ENCODE assay signal across 8 mouse cellular contexts in the genomic region with DNA sequence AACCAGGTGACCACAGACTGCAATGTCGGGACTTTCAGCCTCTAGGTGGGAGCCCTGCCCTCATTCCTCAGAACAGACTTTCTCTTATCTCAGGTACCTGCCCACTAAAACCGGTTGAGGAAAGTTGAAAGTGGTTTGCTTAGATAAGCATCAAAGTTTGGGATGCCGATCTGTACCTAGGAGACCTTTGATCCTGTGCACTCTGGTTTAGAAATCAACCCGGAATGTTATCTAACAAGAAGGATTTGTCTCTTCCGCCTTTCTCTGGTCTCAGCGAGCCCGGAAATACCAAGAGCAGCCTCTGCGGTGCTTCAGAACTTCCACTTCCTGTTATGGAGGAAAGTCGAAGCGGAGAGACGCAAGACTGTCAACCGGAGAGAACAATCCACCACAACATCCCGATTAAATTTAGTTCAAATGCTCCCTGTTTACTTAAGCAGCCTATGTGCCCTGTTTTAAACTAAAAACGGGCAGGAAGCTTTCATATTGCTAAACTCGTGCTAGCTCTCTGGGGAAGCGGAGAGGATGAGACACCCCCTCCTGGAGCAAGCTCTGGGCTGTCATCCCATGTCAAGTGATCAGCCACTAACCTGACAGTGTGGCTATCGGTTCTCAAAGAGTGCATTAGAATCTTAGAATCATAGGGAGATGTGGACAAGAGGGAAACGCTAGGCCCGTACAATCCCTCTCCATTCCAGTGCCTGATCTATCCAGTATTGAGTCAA. TPM values are rescaled to one million over a fixed set of nuclear protein-coding genes. Genes with fewer than 3 reads are reported as not detected.
DNase-seq lines count a peak whose midpoint lies in the region; ATAC-seq and TF ChIP-seq lines count a peak whose summit lies in the region.

No protein-coding gene starts in this region.

- peak; percentile 10 for DNase-seq in gastrocnemius, postnatal 25 days
- DNase-seq in gastrocnemius, adult 18-20 months (ENCODE audit: low spot score), result no peak
- peak; percentile 49 to 59 for DNase-seq in heart, adult 9 months (ENCODE audit: low spot score in 2 of 2)
- peak; percentile 79 for DNase-seq in liver, adult 2 months (ENCODE audit: extremely low read depth, low read depth, low spot score)
- DNase-seq in right cerebral cortex, adult 2 months (ENCODE audit: low spot score in 2 of 2), result no peak
- no peak for DNase-seq in testis, postnatal 10 days (ENCODE audit: low spot score)

- no peak overlapping the region for H3K4me2 ChIP-seq in hindbrain, embryonic 13.5 days

- H3K79me2 ChIP-seq in liver, adult 2 months (ENCODE audit: control insufficient read depth, insufficient read depth, low read length), result no peaks in the 10 kb centered on the region

- no peak for TF ChIP-seq POLR2A in liver, adult 2 months (IDR thresholded peaks at IDR 0.05; ENCODE audit: extremely low read depth, insufficient read depth, low read length)

- H3K4me1 ChIP-seq in liver, adult 2 months (ENCODE audit: control insufficient read depth, insufficient read depth, low read length), result peaks cover 5% of the 10 kb centered on the region
- no peaks in the 10 kb centered on the region for H3K4me1 ChIP-seq in hindbrain, embryonic 13.5 days (replicated peaks)

- H3K9ac ChIP-seq in liver, adult 2 months (ENCODE audit: low read depth, low read length), result peak overlapping the region; percentile 21; the same call in 1 of the 2 replicates
- H3K9ac ChIP-seq in hindbrain, embryonic 13.5 days, result no peak overlapping the region

- peak; percentile 90 for ATAC-seq in neutrophil, adult 5-6 weeks (ENCODE audit: extremely low read depth, insufficient number of reproducible peaks, low FRiP score, poor library complexity, severe bottlenecking)
- ATAC-seq in hindbrain, embryonic 13.5 days (ENCODE audit: low FRiP score), result no peak

- peak overlapping the region; percentile 15 for H3K4me3 ChIP-seq in liver, adult 2 months (ENCODE audit: insufficient read depth, low read depth, low read length)
- no peak overlapping the region for H3K4me3 ChIP-seq in hindbrain, embryonic 13.5 days

- TF ChIP-seq CTCF in liver, adult 2 months (IDR thresholded peaks at IDR 0.05; ENCODE audit: low read depth, low read length), result no peak

- H3K36me3 ChIP-seq in liver, adult 2 months (ENCODE audit: control insufficient read depth, insufficient read depth, low read length), result no peaks in the 10 kb centered on the region
- H3K36me3 ChIP-seq in hindbrain, embryonic 13.5 days, result no peaks in the 10 kb centered on the region

- 21% methylated on average over 19 of the region's 19 CpGs for WGBS in liver, adult 2 months
- 89% methylated on average over 19 of the region's 19 CpGs for WGBS in hindbrain, embryonic 13.5 days

- no peaks in the 10 kb centered on the region for H3K27me3 ChIP-seq in liver, adult 2 months (ENCODE audit: control insufficient read depth, insufficient read depth, low read length)
- no peaks in the 10 kb centered on the region for H3K27me3 ChIP-seq in hindbrain, embryonic 13.5 days

- peak overlapping the region; percentile 44 for H3K27ac ChIP-seq in liver, adult 2 months (replicated peaks; ENCODE audit: insufficient read depth, low read depth, low read length)
- H3K27ac ChIP-seq in hindbrain, embryonic 13.5 days, result no peak overlapping the region

- no peaks in the 10 kb centered on the region for H3K9me3 ChIP-seq in hindbrain, embryonic 13.5 days

RNA-seq across cellular contexts. Expression of gene Hmcn1, which starts 32.0 kb away (rescaled TPM):
- 1 to 10 TPM; 7.9 to 8.6 TPM for total RNA-seq in gastrocnemius, postnatal 25 days (2021)
- total RNA-seq in gastrocnemius, adult 18-20 months (2021), result 1 to 10 TPM; 4.8 to 6.9 TPM
- total RNA-seq in liver, adult 2 months (2014; rRNA removed), result 2.7 and 4.5 TPM in 2 replicates
- polyA plus RNA-seq in liver, adult 2 months (2012; rRNA removed), result 0.80 and 1.0 TPM in 2 replicates
- total RNA-seq in neutrophil, adult 5-6 weeks (2017), result not detected in 2 replicates
- polyA plus RNA-seq in hindbrain, embryonic 13.5 days (2015; fragmentation: Nextera tagmentation; extraction: Ambion mirVana), result 2.6 and 2.9 TPM in 2 replicates

Comparison
In these comparisons a context has a peak if more than half of its experiments do, and no peak if none do; other contexts are left out.
1. DNase-seq: peak in gastrocnemius, postnatal 25 days (single experiment), heart, adult 9 months (2 of 2) and liver, adult 2 months (single experiment); none in gastrocnemius, adult 18-20 months (single experiment), right cerebral cortex, adult 2 months (0 of 2) and testis, postnatal 10 days (single experiment).